20 mouse cellular contexts compared by ENCODE assay signal in the genomic region with DNA sequence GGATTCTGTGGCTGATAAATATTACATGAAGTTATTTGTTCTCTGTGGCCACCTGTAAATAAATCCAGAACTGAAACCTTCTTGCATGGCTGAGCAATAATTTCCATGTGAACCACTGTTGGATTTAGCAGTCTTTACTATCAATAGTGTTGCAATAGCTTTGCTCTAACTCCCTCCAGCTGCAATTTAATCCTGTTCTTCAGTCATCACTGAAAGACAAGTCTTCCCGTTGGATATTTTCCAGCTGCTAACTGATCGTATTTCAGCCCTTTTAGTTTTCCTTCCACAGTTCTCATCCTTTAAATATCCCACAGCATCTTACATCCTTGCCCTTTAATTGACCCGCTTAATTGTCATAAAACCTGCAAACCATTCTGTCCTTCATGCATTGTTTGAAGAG. TPM values are rescaled to one million over a fixed set of nuclear protein-coding genes. Genes with fewer than 3 reads are reported as not detected.
"Had no signal": no experiment of that assay in that cellular context is flagged by ENCODE, and none has a peak within 500 bp of the region (broad histone marks: within the 10 kb centered on the region; RNA-seq: fewer than 3 reads in every experiment).

No protein-coding gene starts in this region.

- H3K9me3 ChIP-seq: limb, embryonic 12.5 days; liver, embryonic 12.5 days; liver, embryonic 15.5 days; midbrain, embryonic 12.5 days; midbrain, embryonic 15.5 days; neural tube, embryonic 13.5 days; stomach, embryonic 15.5 days had no signal

- H3K4me3 ChIP-seq: left cerebral cortex, adult 2 months; limb, embryonic 12.5 days; liver, embryonic 12.5 days; liver, embryonic 15.5 days; midbrain, embryonic 12.5 days; midbrain, embryonic 15.5 days; myocyte; neural tube, embryonic 13.5 days; stomach, embryonic 15.5 days had no signal

- H3K27me3 ChIP-seq: liver, embryonic 12.5 days; liver, embryonic 15.5 days; midbrain, embryonic 12.5 days; midbrain, embryonic 15.5 days; neural tube, embryonic 13.5 days; stomach, embryonic 15.5 days had no signal

- H3K4me1 ChIP-seq: limb, embryonic 12.5 days; liver, embryonic 12.5 days; liver, embryonic 15.5 days; midbrain, embryonic 12.5 days; midbrain, embryonic 15.5 days; neural tube, embryonic 13.5 days; stomach, embryonic 15.5 days had no signal

- H3K27ac ChIP-seq: left cerebral cortex, adult 2 months; limb, embryonic 12.5 days; liver, embryonic 12.5 days; liver, embryonic 15.5 days; macrophage; midbrain, embryonic 12.5 days; midbrain, embryonic 15.5 days; neural tube, embryonic 13.5 days; stomach, embryonic 15.5 days had no signal

- H3K36me3 ChIP-seq: limb, embryonic 12.5 days; liver, embryonic 12.5 days; liver, embryonic 15.5 days; midbrain, embryonic 12.5 days; midbrain, embryonic 15.5 days; neural tube, embryonic 13.5 days; stomach, embryonic 15.5 days had no signal

- H3K4me2 ChIP-seq: limb, embryonic 12.5 days; liver, embryonic 12.5 days; liver, embryonic 15.5 days; midbrain, embryonic 12.5 days; midbrain, embryonic 15.5 days; neural tube, embryonic 13.5 days; stomach, embryonic 15.5 days had no signal

- H3K9ac ChIP-seq: limb, embryonic 12.5 days; liver, embryonic 12.5 days; liver, embryonic 15.5 days; midbrain, embryonic 12.5 days; midbrain, embryonic 15.5 days; neural tube, embryonic 13.5 days; stomach, embryonic 15.5 days had no signal

- ATAC-seq: intestine, postnatal 0 days; liver, embryonic 12.5 days; midbrain, embryonic 15.5 days had no signal

- DNase-seq: kidney, adult 2 months; kidney, postnatal 10 days; kidney, postnatal 36 days; layer of hippocampus, postnatal 36 days; liver; lung, adult 18-20 months; retina, postnatal 1 day; thymus, postnatal 25 days had no signal

RNA-seq across cellular contexts. Expression of gene A730046J19Rik, which starts 55.3 kb away (rescaled TPM):
- polyA plus RNA-seq: kidney, adult 2 months; macrophage; myocyte; thymus, postnatal 0 days had no signal
